Mouse (Mus musculus) bone marrow, adult 2 months (tissue): ENCODE results near the gene Bad.

Source experiments
- CTCF ChIP-seq: fragments of 200-500 bp; IDR thresholded peaks from 2 replicates; pipeline ENCODE4 v1.5.1; 2011; ENCODE audit warnings: low read length, control low read depth; ENCODE audit not compliant: control insufficient read depth, insufficient read depth
- POLR2A ChIP-seq: fragments of 200-500 bp; IDR thresholded peaks from 2 replicates; pipeline ENCODE4 v1.6.1; 2011; ENCODE audit warnings: low read depth, mild to moderate bottlenecking, control low read depth, low read length, borderline replicate concordance; ENCODE audit not compliant: control insufficient read depth

GRCm38 (mm10) chr19:6952712-6953037, 11.0 kb downstream of the Bad start:
- TF ChIP-seq CTCF (no peak), POLR2A (no peak)
